Mouse (Mus musculus) liver, postnatal 0 days (tissue): ENCODE results near the gene Stra8.

ENCODE experiments used
- CTCF ChIP-seq: sonication (generic); IDR thresholded peaks from 2 replicates; pipeline ENCODE4 v1.5.1; 2016; ENCODE audit warnings: antibody characterized with exemption, low read depth
- EP300 ChIP-seq: IDR thresholded peaks from 2 replicates; pipeline ENCODE4 v1.6.1; 2016; ENCODE audit warnings: antibody characterized with exemption, low read depth, mild to moderate bottlenecking

DNA sequence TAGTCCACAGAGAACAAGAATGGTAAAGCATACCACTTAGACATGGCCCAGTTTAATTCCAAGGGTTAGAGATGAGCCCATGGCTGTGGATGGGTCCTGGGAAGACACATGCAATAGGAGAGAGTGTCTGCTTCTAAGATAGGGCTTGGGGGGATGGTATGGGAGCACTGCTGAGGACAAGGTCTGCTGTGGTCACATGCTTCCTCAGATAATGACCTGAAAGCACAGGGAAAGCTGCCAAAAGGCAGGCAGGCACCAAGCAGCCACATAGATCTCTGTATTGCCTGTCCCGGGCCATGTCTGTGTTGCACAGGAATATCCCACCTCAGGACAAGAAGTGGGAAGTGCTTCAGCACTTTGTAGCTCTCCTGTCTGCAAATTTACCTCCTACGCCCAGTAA lies 20.8 kb upstream of the Stra8 start:
- TF ChIP-seq EP300 (no peak), CTCF (no peak)
